Mouse (Mus musculus): ENCODE measurements around the gene Olfr969.
"Not testable (repeated sequence)": the region's sequence is repeated elsewhere in the genome, so short reads cannot be mapped to it uniquely, and the experiment has no call there.

The Olfr969 gene

DNA sequence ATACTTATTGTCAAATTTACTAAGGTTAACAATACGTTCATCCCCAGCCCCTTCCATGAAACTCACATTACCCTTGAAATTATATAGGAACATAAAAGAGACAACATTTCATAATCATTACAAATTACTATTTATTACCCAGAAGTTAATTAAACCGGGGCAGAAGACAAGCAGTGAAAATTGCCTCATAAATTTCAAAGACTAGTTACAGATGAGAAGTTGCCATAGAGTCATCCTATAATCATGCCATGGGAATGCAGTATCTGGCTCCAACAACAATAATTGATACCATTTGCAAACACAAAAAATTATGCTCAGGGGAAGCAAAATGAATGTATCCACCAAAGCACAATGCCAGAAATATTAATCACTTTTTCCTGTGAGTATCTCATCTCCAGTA is at the start of gene Olfr969:
TSS of gene Olfr969 (plus strand) at position 388 of the 400 bp plus-strand sequence.
- no peak for DNase-seq (ENCODE audit: low spot score in 2 of 2)

DNA sequence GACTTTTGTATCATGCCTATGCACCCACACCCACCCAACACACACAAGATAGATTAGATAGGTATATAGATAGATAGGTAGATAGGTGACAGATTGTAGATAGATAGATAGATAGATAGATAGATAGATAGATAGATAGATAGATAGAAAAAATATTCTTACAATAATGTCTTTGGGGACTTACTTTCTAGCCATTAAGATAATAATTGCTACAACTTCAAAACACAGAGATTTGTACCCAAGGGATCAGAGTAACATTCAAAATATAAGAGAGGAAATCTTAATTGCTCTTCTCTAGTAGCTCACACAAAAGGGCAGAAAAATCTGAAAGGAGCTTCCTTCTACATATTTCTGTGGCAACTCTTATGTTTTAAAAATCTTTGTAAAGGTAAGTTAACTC is 44.8 kb upstream of the Olfr969 start, which contains the start of gene Olfr967:
TSS of gene Olfr967 (plus strand) at position 301 of the 400 bp plus-strand sequence.
- DNase-seq (ENCODE audit: low spot score in 2 of 2) = no peak

DNA sequence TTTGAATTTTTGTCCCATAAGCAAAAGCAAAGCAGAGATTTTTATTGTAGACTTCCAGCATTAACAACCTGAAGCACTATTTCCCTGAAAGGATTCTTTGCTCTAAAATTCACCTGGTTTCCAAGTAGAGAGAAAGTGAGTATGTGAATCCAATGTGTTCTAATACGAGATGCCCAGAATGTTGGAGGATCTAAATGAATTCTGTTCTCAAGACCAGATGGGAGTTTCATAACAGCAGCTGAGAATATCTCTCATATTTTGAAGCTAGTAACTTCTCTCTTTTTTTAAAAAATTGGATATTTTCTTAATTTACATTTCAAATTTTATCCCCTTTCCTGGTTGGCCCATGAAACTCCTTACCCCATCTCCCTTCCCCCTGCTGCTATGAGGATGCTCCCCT is 44.3 kb upstream of the Olfr969 start:
- no peak for DNase-seq (ENCODE audit: low spot score in 2 of 2)

- no peak for DNase-seq (ENCODE audit: low spot score in 2 of 2)
Measured at GRCm38 (mm10) chr9:39783153-39783552, 7.6 kb upstream of the Olfr969 start, which contains the start of gene Olfr968. Gene Olfr968 (minus strand): TSS chr9:39783253.

- no peak for DNase-seq (ENCODE audit: low spot score in 2 of 2)
Measured at GRCm38 (mm10) chr9:39808560-39808959, 17.8 kb downstream of the Olfr969 start, which contains the start of gene Olfr970. Gene Olfr970 (plus strand): TSS chr9:39808860.

DNA sequence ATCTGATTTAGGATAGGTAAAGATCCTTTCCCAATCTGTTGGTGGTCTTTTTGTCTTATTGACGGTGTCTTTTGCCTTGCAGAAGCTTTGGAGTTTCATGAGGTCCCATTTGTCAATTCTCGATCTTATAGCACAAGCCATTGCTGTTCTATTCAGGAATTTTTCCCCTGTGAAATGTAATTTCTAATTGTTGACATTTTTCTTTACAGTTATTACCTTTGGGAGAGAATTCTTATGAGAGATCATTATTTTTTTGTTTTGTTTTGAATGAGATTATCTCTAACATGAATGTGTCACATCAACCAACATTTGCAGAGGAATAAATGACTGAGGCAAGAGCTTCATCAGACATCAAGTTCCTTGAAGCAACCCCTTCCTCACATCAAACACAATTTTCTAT is 45.8 kb downstream of the Olfr969 start, which contains the start of gene Olfr971:
TSS of gene Olfr971 (plus strand) at position 301 of the 400 bp plus-strand sequence.
- not testable (repeated sequence) for DNase-seq (ENCODE audit: low spot score in 2 of 2)
